9 mouse cellular contexts compared by ENCODE assay signal in the genomic region with DNA sequence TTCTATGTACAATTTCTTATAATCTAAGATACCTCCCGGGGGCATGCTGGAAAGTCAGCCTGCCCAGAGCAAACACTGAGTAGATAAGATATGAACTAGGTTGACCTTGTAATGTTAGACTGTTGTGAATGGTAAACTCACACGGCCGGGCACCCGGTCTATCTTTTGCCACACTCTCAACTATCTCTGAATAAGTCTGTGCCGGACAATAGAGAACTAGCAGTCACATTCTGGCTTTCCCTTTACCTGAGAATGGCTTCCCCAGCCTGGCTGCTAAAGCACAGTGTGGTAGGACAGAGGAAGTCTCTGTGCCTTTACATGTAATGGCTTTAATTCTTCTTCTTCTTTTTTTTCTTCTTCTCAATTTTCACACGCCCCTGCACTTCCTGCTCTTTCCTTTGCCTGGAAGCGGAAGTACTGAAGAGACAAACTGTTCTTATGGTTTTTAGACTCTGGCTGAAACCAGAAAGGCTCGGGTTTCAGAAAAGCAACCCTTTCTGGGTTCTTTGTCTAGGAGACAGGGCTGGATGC.
DNase-seq lines count a peak whose midpoint lies in the region; ATAC-seq lines count a peak whose summit lies in the region.
"Had no signal": no experiment of that assay in that cellular context is flagged by ENCODE, and none has a peak within 500 bp of the region (broad histone marks: within the 10 kb centered on the region; RNA-seq: fewer than 3 reads in every experiment).

No protein-coding gene starts in this region.

- H3K4me2 ChIP-seq in forebrain, embryonic 12.5 days, result no peak overlapping the region
- H3K4me2 ChIP-seq in limb, embryonic 12.5 days, result no peak overlapping the region
- H3K4me2 ChIP-seq: midbrain, embryonic 12.5 days had no signal

- 73% methylated on average over 8 of the region's 8 CpGs for WGBS in forebrain, embryonic 10.5 days
- 74% methylated on average over 8 of the region's 8 CpGs for WGBS in forebrain, embryonic 12.5 days
- 67% methylated on average over 8 of the region's 8 CpGs for WGBS in limb, embryonic 12.5 days

- no peaks in the 10 kb centered on the region for H3K36me3 ChIP-seq in forebrain, embryonic 10.5 days (replicated peaks)
- H3K36me3 ChIP-seq in forebrain, embryonic 12.5 days (replicated peaks), result no peaks in the 10 kb centered on the region
- no peaks in the 10 kb centered on the region for H3K36me3 ChIP-seq in limb, embryonic 12.5 days
- H3K36me3 ChIP-seq: midbrain, embryonic 12.5 days had no signal

- no peaks in the 10 kb centered on the region for H3K27me3 ChIP-seq in forebrain, embryonic 10.5 days (ENCODE audit: poor library complexity, severe bottlenecking)
- H3K27me3 ChIP-seq in forebrain, embryonic 12.5 days, result no peaks in the 10 kb centered on the region
- no peaks in the 10 kb centered on the region for H3K27me3 ChIP-seq in limb, embryonic 12.5 days

- peaks cover 45% of the 10 kb centered on the region for H3K4me1 ChIP-seq in forebrain, embryonic 10.5 days
- peaks cover 4% of the 10 kb centered on the region; the same call in 1 of the 2 replicates for H3K4me1 ChIP-seq in forebrain, embryonic 12.5 days
- H3K4me1 ChIP-seq in limb, embryonic 12.5 days (replicated peaks), result peaks cover 24% of the 10 kb centered on the region
- H3K4me1 ChIP-seq: midbrain, embryonic 12.5 days had no signal

- no peak overlapping the region for H3K9ac ChIP-seq in forebrain, embryonic 12.5 days
- no peak overlapping the region for H3K9ac ChIP-seq in limb, embryonic 12.5 days (replicated peaks)
- H3K9ac ChIP-seq: midbrain, embryonic 12.5 days had no signal

- no peak for DNase-seq in forebrain, embryonic 10.5 days (ENCODE audit: extremely low spot score, low spot score)
- peak; percentile 50 for DNase-seq in c-Kit-positive CD71-negative TER-119-negative erythroid progenitor cells, embryonic 14.5 days (ENCODE audit: low read depth)
- peak; percentile 20 to 28 for DNase-seq in spleen, postnatal 10 days (ENCODE audit: low spot score in 2 of 2)
- no peak for DNase-seq in retina, embryonic 14.5 days (ENCODE audit: low spot score)
- no peak for DNase-seq in left cerebral cortex, adult 9 months (ENCODE audit: low spot score in 2 of 2)

- no peak overlapping the region for H3K4me3 ChIP-seq in forebrain, embryonic 10.5 days
- H3K4me3 ChIP-seq in forebrain, embryonic 12.5 days (replicated peaks), result no peak overlapping the region
- H3K4me3 ChIP-seq in limb, embryonic 12.5 days (replicated peaks), result no peak overlapping the region
- H3K4me3 ChIP-seq: midbrain, embryonic 12.5 days had no signal

- no peak for ATAC-seq in forebrain, embryonic 12.5 days (ENCODE audit: low FRiP score)
- no peak for ATAC-seq in limb, embryonic 12.5 days (ENCODE audit: insufficient number of reproducible peaks, insufficient read depth, low FRiP score, low TSS enrichment, low read depth)
- ATAC-seq in erythroblast, adult 5-6 weeks (replicated peaks; ENCODE audit: low FRiP score, poor library complexity, severe bottlenecking), result no peak

- H3K27ac ChIP-seq in forebrain, embryonic 10.5 days, result 0 out of 2 replicates have a peak overlapping the region, but pooled peaks have one; percentile 15
- H3K27ac ChIP-seq in forebrain, embryonic 12.5 days, result no peak overlapping the region
- 0 out of 2 replicates have a peak overlapping the region, but pooled peaks have one; percentile 12 for H3K27ac ChIP-seq in limb, embryonic 12.5 days
- H3K27ac ChIP-seq: midbrain, embryonic 12.5 days had no signal

- H3K9me3 ChIP-seq in forebrain, embryonic 10.5 days, result no peaks in the 10 kb centered on the region
- H3K9me3 ChIP-seq in forebrain, embryonic 12.5 days, result no peaks in the 10 kb centered on the region
- H3K9me3 ChIP-seq in limb, embryonic 12.5 days, result no peaks in the 10 kb centered on the region
- H3K9me3 ChIP-seq: midbrain, embryonic 12.5 days had no signal

Comparison
In these comparisons a context has a peak if more than half of its experiments do, and no peak if none do; other contexts are left out.
1. DNase-seq: peak in c-Kit-positive CD71-negative TER-119-negative erythroid progenitor cells, embryonic 14.5 days (single experiment) and spleen, postnatal 10 days (2 of 2); none in forebrain, embryonic 10.5 days (single experiment), retina, embryonic 14.5 days (single experiment) and left cerebral cortex, adult 9 months (0 of 2).